Mouse (Mus musculus) ES-Bruce4 (cell line): ENCODE results near the gene Wbp2.

Experiments
- CTCF ChIP-seq: IDR thresholded peaks from one replicate; pipeline ENCODE4 v1.8.1; 2011; ENCODE audit warnings: low read depth, low read length
- POLR2A ChIP-seq: IDR thresholded peaks from one replicate; pipeline ENCODE4 v1.8.1; 2011; ENCODE audit warnings: low read length; ENCODE audit not compliant: insufficient read depth

DNA sequence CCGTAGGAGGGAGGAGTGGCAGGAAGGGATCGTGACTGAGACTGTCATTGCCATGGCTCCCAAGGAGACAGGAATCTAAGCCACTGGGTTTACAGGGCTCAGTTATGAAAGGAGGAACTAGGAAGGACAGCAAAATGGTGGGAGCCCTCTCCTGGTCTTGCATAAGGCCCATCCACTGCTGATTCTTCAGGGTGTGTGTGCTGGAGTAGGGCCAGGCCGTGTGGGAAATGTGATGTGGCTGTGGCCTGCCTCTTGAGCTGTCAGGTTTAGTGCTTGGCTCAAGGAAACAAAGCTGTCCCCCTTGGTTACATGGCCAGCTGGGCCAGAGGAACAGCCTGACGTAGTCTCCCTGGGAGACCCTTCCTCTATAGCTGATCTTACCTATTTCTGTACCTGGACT is 36.6 kb downstream of the Wbp2 start:
- TF ChIP-seq CTCF (no peak), POLR2A (no peak)
